Mouse (Mus musculus) cerebellum, adult (tissue): ENCODE results near the gene Hcfc1r1.

Experiments
- ATAC-seq: cut with Nextera tagmentation; 2 replicates; pipeline ENCODE4 v1.9.2; 2017; ENCODE audit warnings: mild to moderate bottlenecking, moderate library complexity, mixed read lengths; ENCODE audit not compliant: insufficient number of reproducible peaks, low FRiP score, low TSS enrichment

The Hcfc1r1 gene

GRCm38 (mm10) chr17:23705525-23706104 lies 32.2 kb downstream of the Hcfc1r1 start:
- no peak for ATAC-seq

DNA sequence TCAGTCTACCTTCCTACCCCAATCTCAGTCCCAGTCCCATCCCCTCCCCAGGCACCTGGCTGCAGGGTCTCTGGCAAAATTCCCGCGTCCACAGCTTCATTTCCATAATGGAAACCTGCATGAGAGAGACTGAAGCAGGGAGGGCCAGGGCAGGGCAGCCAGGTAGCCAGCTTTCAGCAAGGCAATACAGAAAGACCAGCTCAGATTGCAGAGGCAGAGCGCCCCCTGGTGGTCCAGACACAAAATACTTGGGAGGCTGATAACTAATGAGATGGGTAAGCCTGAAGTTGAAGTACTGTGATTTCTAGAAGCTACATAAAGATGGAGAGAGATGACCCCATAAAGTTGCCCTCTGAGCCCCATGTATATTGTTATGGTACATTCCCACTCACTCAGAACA lies 32.8 kb downstream of the Hcfc1r1 start:
- ATAC-seq = 0 out of 2 replicates have a peak, but pooled peaks have one; percentile 45

DNA sequence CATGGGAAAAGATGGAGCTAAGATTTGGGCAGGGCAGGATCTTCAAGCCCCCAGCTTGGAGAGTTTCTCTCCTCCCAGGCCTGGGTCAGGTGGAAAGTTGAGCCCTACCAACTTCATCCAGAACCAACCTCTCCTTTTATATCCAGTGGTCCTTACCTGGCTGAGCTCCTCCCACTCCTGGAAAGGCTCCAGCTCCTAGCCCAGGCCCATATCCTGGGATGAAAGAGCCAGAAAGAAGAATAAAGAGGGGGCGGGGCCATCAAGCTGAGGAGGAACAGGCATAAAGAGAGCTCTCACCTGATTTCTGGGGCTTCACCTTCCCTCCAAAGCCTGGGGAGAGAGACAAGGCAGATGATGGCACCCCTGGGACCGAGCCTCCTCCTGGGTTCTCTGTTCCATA lies 43.6 kb downstream of the Hcfc1r1 start:
- ATAC-seq = no peak

DNA sequence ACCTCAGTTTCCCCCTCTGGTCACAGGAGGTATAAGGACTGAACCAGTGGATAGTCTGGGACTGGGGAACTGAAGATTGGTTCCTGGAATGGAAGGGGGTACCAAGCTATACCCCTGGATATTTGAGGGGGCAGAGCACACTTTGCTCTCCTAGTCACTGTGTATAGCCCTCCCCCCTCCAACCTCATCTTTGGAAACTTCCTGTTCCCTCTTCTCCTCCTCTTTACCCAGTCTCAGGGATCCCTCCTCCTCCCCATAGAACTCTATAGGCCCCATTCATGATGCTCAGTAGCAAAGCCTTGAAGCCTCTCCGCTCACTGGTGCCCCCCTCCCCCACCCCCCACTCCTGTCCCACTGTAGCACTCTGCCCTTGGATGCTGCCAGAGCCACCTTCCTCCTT lies 46.1 kb downstream of the Hcfc1r1 start:
- no peak for ATAC-seq

DNA sequence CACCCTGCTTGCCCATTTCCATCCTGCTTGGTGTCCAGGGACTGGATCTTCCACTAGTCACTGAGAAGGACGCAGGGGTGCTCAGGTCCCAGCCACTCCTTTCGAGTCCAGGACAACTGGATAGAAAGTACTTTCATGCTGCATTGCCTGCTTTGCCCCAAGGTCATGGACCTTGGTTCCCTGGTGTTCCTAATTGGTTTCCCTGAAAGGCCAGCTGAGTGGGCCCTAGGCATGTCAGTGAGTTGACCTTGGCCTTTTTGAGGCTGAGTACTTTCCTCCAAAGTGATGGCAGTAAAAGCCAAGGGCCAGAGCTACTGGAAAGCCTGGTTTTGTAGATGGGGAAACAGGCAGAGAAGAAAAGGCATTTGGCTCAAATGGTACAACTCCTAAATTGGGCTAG lies 48.5 kb downstream of the Hcfc1r1 start:
- no peak for ATAC-seq

GRCm38 (mm10) chr17:23722376-23723125 lies 49.2 kb downstream of the Hcfc1r1 start, which contains the start of gene 1520401A03Rik:
Gene 1520401A03Rik, minus strand, starts transcription at chr17:23722783.
- no peak for ATAC-seq
